ENCODE assay signal across 29 mouse cellular contexts in genomic region chr4:44998071-44998470, GRCm38 (mm10).
"Had no signal": no experiment of that assay in that cellular context is flagged by ENCODE, and none has a peak within 500 bp of the region (broad histone marks: within the 10 kb centered on the region; RNA-seq: fewer than 3 reads in every experiment).

No protein-coding gene starts in this region.

- H3K4me2 ChIP-seq: heart, embryonic 12.5 days; heart, embryonic 15.5 days; hindbrain, embryonic 12.5 days; hindbrain, embryonic 14.5 days; intestine, embryonic 15.5 days; kidney, embryonic 15.5 days; limb, embryonic 12.5 days; liver, embryonic 11.5 days; liver, embryonic 13.5 days; liver, embryonic 15.5 days had no signal

- H3K4me3 ChIP-seq: heart, embryonic 10.5 days; heart, embryonic 12.5 days; heart, embryonic 15.5 days; hindbrain, embryonic 10.5 days; hindbrain, embryonic 12.5 days; intestine, embryonic 15.5 days; kidney, embryonic 15.5 days; left cerebral cortex, adult 2 months; limb, embryonic 10.5 days; limb, embryonic 12.5 days; liver, embryonic 13.5 days; liver, embryonic 15.5 days had no signal

- H3K4me1 ChIP-seq: heart, embryonic 15.5 days; intestine, embryonic 15.5 days; kidney, embryonic 15.5 days; limb, embryonic 12.5 days had no signal

- H3K9ac ChIP-seq: heart, embryonic 12.5 days; heart, embryonic 15.5 days; hindbrain, embryonic 12.5 days; hindbrain, embryonic 14.5 days; intestine, embryonic 15.5 days; kidney, embryonic 15.5 days; limb, embryonic 12.5 days; liver, embryonic 13.5 days; liver, embryonic 15.5 days had no signal

- DNase-seq: gastrocnemius, postnatal 10 days; gastrocnemius, postnatal 25 days; heart, adult 18-20 months; heart, postnatal 14 days; heart, postnatal 4 days; kidney, adult 18-20 months; kidney, adult 9 months; kidney, postnatal 14 days; kidney, postnatal 36 days; layer of hippocampus, adult 9-11 months; layer of hippocampus, postnatal 36 days; liver, embryonic 13.5 days had no signal

- H3K9me3 ChIP-seq: heart, embryonic 10.5 days; heart, embryonic 12.5 days; heart, embryonic 15.5 days; hindbrain, embryonic 10.5 days; hindbrain, embryonic 12.5 days; intestine, embryonic 15.5 days; kidney, embryonic 15.5 days; limb, embryonic 10.5 days; limb, embryonic 12.5 days; liver, embryonic 13.5 days; liver, embryonic 15.5 days had no signal

- H3K27me3 ChIP-seq: heart, embryonic 12.5 days; heart, embryonic 15.5 days; hindbrain, embryonic 12.5 days; intestine, embryonic 15.5 days; kidney, embryonic 15.5 days; limb, embryonic 12.5 days; liver, embryonic 13.5 days; liver, embryonic 15.5 days had no signal

- H3K27ac ChIP-seq: heart, embryonic 10.5 days; heart, embryonic 15.5 days; hindbrain, embryonic 10.5 days; hindbrain, embryonic 12.5 days; hindbrain, embryonic 14.5 days; intestine, embryonic 15.5 days; kidney, embryonic 15.5 days; kidney, postnatal 0 days; left cerebral cortex, adult 2 months; limb, embryonic 10.5 days; limb, embryonic 12.5 days had no signal

- ATAC-seq: hindbrain, embryonic 16.5 days; inflammation-experienced regulatory T-cells, adult 6 months; intestine, embryonic 15.5 days; intestine, postnatal 0 days had no signal
